18 mouse cellular contexts compared by ENCODE assay signal in the genomic region with DNA sequence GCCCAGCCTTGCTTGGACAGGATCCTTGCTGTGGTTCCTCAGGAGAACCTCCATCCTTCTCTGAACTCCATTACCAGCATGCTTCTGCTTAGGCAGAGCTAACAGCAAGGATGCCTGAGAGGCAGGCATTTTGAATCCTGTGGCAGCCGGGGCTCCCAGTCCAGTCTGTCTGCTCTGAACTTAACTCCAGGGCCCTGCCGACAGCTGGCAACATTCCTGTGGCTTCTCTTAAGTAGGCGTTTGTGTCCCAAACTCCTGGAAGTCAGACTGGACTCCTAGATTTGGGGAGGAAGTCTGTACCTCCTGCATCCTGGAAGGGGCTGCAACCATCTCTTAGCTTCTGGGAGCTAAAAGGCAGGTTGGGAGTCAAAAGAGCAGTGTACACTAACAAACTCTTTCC. TPM values are rescaled to one million over a fixed set of nuclear protein-coding genes. Genes with fewer than 3 reads are reported as not detected.
DNase-seq lines count a peak whose midpoint lies in the region; ATAC-seq and TF ChIP-seq lines count a peak whose summit lies in the region.
"Had no signal": no experiment of that assay in that cellular context is flagged by ENCODE, and none has a peak within 500 bp of the region (broad histone marks: within the 10 kb centered on the region; RNA-seq: fewer than 3 reads in every experiment).

No protein-coding gene starts in this region.

- 43% methylated on average over 3 of the region's 3 CpGs for WGBS in heart, embryonic 11.5 days (ENCODE audit: insufficient replicate concordance)
- 19% methylated on average over 3 of the region's 3 CpGs for WGBS in lung, embryonic 15.5 days
- 34% methylated on average over 3 of the region's 3 CpGs for WGBS in limb, embryonic 12.5 days
- WGBS in forebrain, embryonic 12.5 days, result 72% methylated on average over 3 of the region's 3 CpGs

- 0 out of 2 replicates have a peak, but pooled peaks cover 2% of the 10 kb centered on the region for H3K27me3 ChIP-seq in heart, embryonic 11.5 days (ENCODE audit: control insufficient read depth, insufficient read depth, low read length)
- peaks cover 8% of the 10 kb centered on the region for H3K27me3 ChIP-seq in lung, embryonic 15.5 days
- H3K27me3 ChIP-seq in limb, embryonic 12.5 days, result no peaks in the 10 kb centered on the region
- H3K27me3 ChIP-seq in myocyte (ENCODE audit: control insufficient read depth, insufficient read depth, insufficient read length), result no peaks in the 10 kb centered on the region
- no peaks in the 10 kb centered on the region for H3K27me3 ChIP-seq in forebrain, embryonic 12.5 days
- H3K27me3 ChIP-seq: forebrain, embryonic 13.5 days had no signal

- H3K4me1 ChIP-seq in heart, embryonic 11.5 days (ENCODE audit: control insufficient read depth, insufficient read depth, low read length), result peaks cover 42% of the 10 kb centered on the region
- peaks cover 58% of the 10 kb centered on the region for H3K4me1 ChIP-seq in lung, embryonic 15.5 days
- H3K4me1 ChIP-seq in limb, embryonic 12.5 days (replicated peaks), result peaks cover 64% of the 10 kb centered on the region
- peaks cover 29% of the 10 kb centered on the region for H3K4me1 ChIP-seq in forebrain, embryonic 12.5 days

- no peak overlapping the region for H3K27ac ChIP-seq in heart, embryonic 11.5 days (ENCODE audit: low read depth, low read length)
- peak overlapping the region; percentile 44 for H3K27ac ChIP-seq in lung, embryonic 15.5 days
- H3K27ac ChIP-seq in limb, embryonic 12.5 days, result peak overlapping the region; percentile 51
- no peak overlapping the region for H3K27ac ChIP-seq in forebrain, embryonic 12.5 days
- H3K27ac ChIP-seq: forebrain, embryonic 13.5 days; heart, embryonic 13.5 days had no signal

- no peak overlapping the region for H3ac ChIP-seq in myocyte (ENCODE audit: control insufficient read depth, insufficient read length)

- TF ChIP-seq POLR2A in myocyte (IDR thresholded peaks at IDR 0.05; ENCODE audit: insufficient read length, low read depth), result no peak

- peak; percentile 91 for DNase-seq in heart, adult 11 months
- DNase-seq in lung, postnatal 25 days (ENCODE audit: low spot score), result no peak
- DNase-seq in adrenal gland, postnatal 4 days (ENCODE audit: low spot score in 2 of 2), result no peak
- DNase-seq: B cell, adult 2 months; cerebellum, adult 11 months; cerebellum, postnatal 36 days; kidney, postnatal 36 days; left cerebral cortex, postnatal 4 days; liver, postnatal 0 days; right cerebral cortex, postnatal 25 days had no signal

- no peak overlapping the region for H3K9ac ChIP-seq in heart, embryonic 11.5 days (ENCODE audit: low read depth, low read length)
- H3K9ac ChIP-seq in lung, embryonic 15.5 days, result no peak overlapping the region
- H3K9ac ChIP-seq in limb, embryonic 12.5 days (replicated peaks), result no peak overlapping the region
- H3K9ac ChIP-seq in forebrain, embryonic 12.5 days, result no peak overlapping the region
- H3K9ac ChIP-seq: forebrain, embryonic 13.5 days; heart, embryonic 13.5 days; liver, postnatal 0 days had no signal

- peaks cover 15% of the 10 kb centered on the region for H3K79me2 ChIP-seq in myocyte (ENCODE audit: control insufficient read depth, insufficient read depth)

- no peaks in the 10 kb centered on the region for H3K36me3 ChIP-seq in heart, embryonic 11.5 days (ENCODE audit: control insufficient read depth, insufficient read depth, low read length)
- H3K36me3 ChIP-seq in lung, embryonic 15.5 days, result 0 out of 2 replicates have a peak, but pooled peaks cover 4% of the 10 kb centered on the region
- H3K36me3 ChIP-seq in limb, embryonic 12.5 days, result peaks cover 34% of the 10 kb centered on the region
- H3K36me3 ChIP-seq in myocyte (ENCODE audit: control insufficient read depth, insufficient read depth), result peaks cover 8% of the 10 kb centered on the region
- H3K36me3 ChIP-seq in forebrain, embryonic 12.5 days (replicated peaks), result peaks cover 27% of the 10 kb centered on the region

- no peak overlapping the region for H3K4me2 ChIP-seq in heart, embryonic 11.5 days
- no peak overlapping the region for H3K4me2 ChIP-seq in lung, embryonic 15.5 days
- no peak overlapping the region for H3K4me2 ChIP-seq in limb, embryonic 12.5 days
- H3K4me2 ChIP-seq in myocyte (ENCODE audit: low read depth), result peak overlapping the region; percentile 40
- no peak overlapping the region for H3K4me2 ChIP-seq in forebrain, embryonic 12.5 days
- H3K4me2 ChIP-seq: forebrain, embryonic 13.5 days; heart, embryonic 13.5 days; midbrain, embryonic 11.5 days had no signal

- H3K9me3 ChIP-seq in heart, embryonic 11.5 days (replicated peaks; ENCODE audit: control insufficient read depth, low read length), result no peaks in the 10 kb centered on the region
- H3K9me3 ChIP-seq in lung, embryonic 15.5 days, result no peaks in the 10 kb centered on the region
- H3K9me3 ChIP-seq in limb, embryonic 12.5 days, result no peaks in the 10 kb centered on the region
- no peaks in the 10 kb centered on the region for H3K9me3 ChIP-seq in forebrain, embryonic 12.5 days
- H3K9me3 ChIP-seq: forebrain, embryonic 13.5 days; heart, embryonic 13.5 days had no signal

- no peak overlapping the region for H3K4me3 ChIP-seq in heart, embryonic 11.5 days (ENCODE audit: low read depth, low read length)
- H3K4me3 ChIP-seq in lung, embryonic 15.5 days, result no peak overlapping the region
- no peak overlapping the region for H3K4me3 ChIP-seq in limb, embryonic 12.5 days (replicated peaks)
- no peak overlapping the region for H3K4me3 ChIP-seq in myocyte
- no peak overlapping the region for H3K4me3 ChIP-seq in forebrain, embryonic 12.5 days (replicated peaks)
- H3K4me3 ChIP-seq: forebrain, embryonic 13.5 days; heart, embryonic 13.5 days had no signal

- ATAC-seq in heart, embryonic 11.5 days (replicated peaks; ENCODE audit: insufficient number of reproducible peaks, low FRiP score, low TSS enrichment), result no peak
- ATAC-seq in lung, embryonic 15.5 days (ENCODE audit: borderline replicate concordance, extremely low read depth, low FRiP score, low TSS enrichment), result no peak
- no peak for ATAC-seq in limb, embryonic 12.5 days (ENCODE audit: insufficient number of reproducible peaks, insufficient read depth, low FRiP score, low TSS enrichment, low read depth)
- no peak for ATAC-seq in forebrain, embryonic 12.5 days (ENCODE audit: low FRiP score)
- ATAC-seq: forebrain, embryonic 13.5 days; liver, postnatal 0 days had no signal

TF ChIP-seq in myocyte, 11 proteins besides CTCF, POLR2A, EP300 and RAD21:
- no peak for TF ChIP-seq POLR2AphosphoS2 (IDR thresholded peaks at IDR 0.05; ENCODE audit: insufficient read length, low read depth)
- peak; percentile 48 to 85 (median 54) for TF ChIP-seq MYOG (IDR thresholded peaks at IDR 0.05; ENCODE audit: control insufficient read depth in 1 of 3, insufficient read depth in 1 of 3, insufficient read length in 2 of 3, low read depth in 2 of 3)
- TF ChIP-seq TCF12 (IDR thresholded peaks at IDR 0.05; ENCODE audit: insufficient read depth, poor library complexity, severe bottlenecking), result peak; percentile 45
- TF ChIP-seq CEBPB (IDR thresholded peaks at IDR 0.05; ENCODE audit: insufficient read depth, poor library complexity, severe bottlenecking), result no peak
- TF ChIP-seq MYOD1 (IDR thresholded peaks at IDR 0.05; ENCODE audit: control insufficient read depth in 1 of 3, insufficient read length in 2 of 3, low read depth in 2 of 3), result peak; percentile 41 to 82 (median 80)
- no peak for TF ChIP-seq TCF3 (IDR thresholded peaks at IDR 0.05; ENCODE audit: insufficient read length, low read depth)
- no peak for TF ChIP-seq SRF (IDR thresholded peaks at IDR 0.05; ENCODE audit: control insufficient read depth, insufficient read length, low read depth)

RNA-seq across cellular contexts. Expression of gene Mrc2, which starts 3.0 kb away (rescaled TPM):
- polyA plus RNA-seq in heart, embryonic 11.5 days (2014; fragmentation: Nextera tagmentation; extraction: Ambion mirVana), result 5.1 and 6.7 TPM in 2 replicates
- 26.0 and 29.5 TPM in 2 replicates for polyA plus RNA-seq in lung, embryonic 15.5 days (2015; fragmentation: Nextera tagmentation; extraction: Ambion mirVana)
- 35.0 and 37.3 TPM in 2 replicates for polyA plus RNA-seq in limb, embryonic 12.5 days (2016; fragmentation: Nextera tagmentation; extraction: Ambion mirVana)
- 47.7 TPM for polyA plus RNA-seq in myocyte (2012; fragmentation: generic; extraction: Trizol)
- polyA plus RNA-seq in forebrain, embryonic 12.5 days (2016; fragmentation: Nextera tagmentation; extraction: Ambion mirVana), result 14.9 and 15.1 TPM in 2 replicates
- total RNA-seq in adrenal gland, postnatal 4 days (2021), result 10 to 100 TPM; 43.5 to 49.5 TPM

Comparison
In these comparisons a context has a peak if more than half of its experiments do, and no peak if none do; other contexts are left out.
1. H3K27ac ChIP-seq: peak in lung, embryonic 15.5 days (single experiment) and limb, embryonic 12.5 days (single experiment); none in heart, embryonic 11.5 days (single experiment) and forebrain, embryonic 12.5 days (single experiment).